Mouse (Mus musculus) liver, postnatal 0 days (tissue): ENCODE measurements around the gene Pde10a. TPM values are rescaled to one million over a fixed set of nuclear protein-coding genes. Genes with fewer than 3 reads are reported as not detected.

Source experiments
- ATAC-seq: fragments of 200-750 bp; cut with Nextera tagmentation; 2 replicates; pipeline ENCODE4 v1.8.0; 2017; ENCODE audit warnings: mild to moderate bottlenecking, moderate library complexity
- DNase-seq: peaks from one replicate; pipeline ENCODE4 v3.0.0-alpha.2; 2016
- H3K27ac ChIP-seq: fragments of 300-500 bp; sonication (generic); 2 replicates; pipeline ENCODE4 v1.5.1; 2014; ENCODE audit warnings: antibody characterized with exemption, moderate library complexity, mild to moderate bottlenecking, low read depth
- H3K27me3 ChIP-seq: fragments of 300-500 bp; sonication (generic); 2 replicates; pipeline ENCODE4 v1.6.1; 2014; ENCODE audit warnings: low read length, control low read depth, mixed read lengths; ENCODE audit not compliant: insufficient read depth
- H3K36me3 ChIP-seq: fragments of 300-500 bp; sonication (generic); replicated peaks from 2 replicates; pipeline ENCODE4 v1.6.1; 2014; ENCODE audit warnings: mild to moderate bottlenecking, control low read depth, low read length, moderate library complexity, mixed read lengths; ENCODE audit not compliant: insufficient read depth
- H3K4me1 ChIP-seq: fragments of 300-500 bp; sonication (generic); 2 replicates; pipeline ENCODE4 v1.6.1; 2014; ENCODE audit warnings: antibody characterized with exemption, mild to moderate bottlenecking, control low read depth; ENCODE audit not compliant: insufficient read depth
- H3K4me2 ChIP-seq: fragments of 300-500 bp; sonication (generic); 2 replicates; pipeline ENCODE4 v1.6.1; 2014; ENCODE audit warnings: low read depth, mild to moderate bottlenecking, low read length, moderate library complexity, mixed read lengths
- H3K4me3 ChIP-seq: fragments of 300-500 bp; sonication (generic); 2 replicates; pipeline ENCODE4 v1.5.1; 2014; ENCODE audit warnings: low read depth, low read length
- H3K9ac ChIP-seq: fragments of 300-500 bp; sonication (generic); replicated peaks from 2 replicates; pipeline ENCODE4 v1.6.1; 2014; ENCODE audit warnings: mild to moderate bottlenecking, moderate library complexity
- H3K9me3 ChIP-seq: fragments of 300-500 bp; sonication (generic); 2 replicates; pipeline ENCODE4 v1.6.1; 2016; ENCODE audit warnings: mild to moderate bottlenecking, control low read depth, low read length, mixed read lengths
- CTCF ChIP-seq: sonication (generic); IDR thresholded peaks from 2 replicates; pipeline ENCODE4 v1.5.1; 2016; ENCODE audit warnings: antibody characterized with exemption, low read depth
- EP300 ChIP-seq: IDR thresholded peaks from 2 replicates; pipeline ENCODE4 v1.6.1; 2016; ENCODE audit warnings: antibody characterized with exemption, low read depth, mild to moderate bottlenecking
- WGBS: fragments of 180-500 bp; shearing (Covaris S2); extraction: QIAGEN DNeasy Blood & Tissue Kit; methylation state at CpG from one replicate; pipeline ENCODE4 v1.1.7; 2014; ENCODE audit not compliant: insufficient replicate concordance; 5-methylcytosine and 5-hydroxymethylcytosine counted together
- polyA plus RNA-seq: library from polyadenylated mRNA; unstranded; fragments of >200 nt; fragmentation: Nextera tagmentation; extraction: Ambion mirVana; gene quantifications from 2 replicates; pipeline ENCODE4 v1.2.1, GENCODE M21; 2015

Gene Pde10a
- polyA plus RNA-seq, 1 experiment from 2014 or later: 0.90 TPM

DNA sequence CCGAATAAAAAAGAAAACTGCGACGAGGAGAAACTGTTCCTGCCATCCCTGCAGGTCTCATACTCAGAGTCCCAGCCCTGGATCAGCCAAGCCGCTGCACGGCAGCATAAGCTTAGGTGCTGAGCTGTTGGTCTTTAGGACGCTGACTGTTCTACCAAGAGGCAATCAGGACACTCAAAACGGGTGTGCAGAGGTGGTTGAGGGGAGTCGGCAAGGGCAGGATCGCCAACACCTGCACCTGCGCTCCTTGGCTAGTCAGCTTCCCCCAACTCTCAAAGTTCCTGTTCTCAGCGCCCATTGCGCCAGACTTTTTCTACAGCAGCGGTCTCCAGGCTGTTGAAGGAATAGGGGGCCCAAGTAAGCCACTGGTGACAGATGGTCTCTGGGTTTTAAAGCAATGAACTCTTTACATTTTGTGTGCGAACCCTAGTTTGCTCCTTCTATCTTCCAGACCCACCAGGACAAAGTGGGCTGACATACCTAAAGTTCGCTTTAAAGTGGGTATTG lies 274.8 kb downstream of the Pde10a start:
- DNase-seq (no peak), ATAC-seq (no peak)
- TF ChIP-seq CTCF (no peak), EP300 (no peak)
- Histone ChIP-seq H3K4me3 (peak overlapping the region; percentile 57; the same call in 1 of the 2 replicates), H3K4me1 (peaks cover 8% of the 10 kb centered on the region), H3K27ac (no peak overlapping the region), H3K27me3 (peaks cover 67% of the 10 kb centered on the region), H3K4me2 (peak overlapping the region; percentile 82; the same call in 1 of the 2 replicates), H3K9me3 (no peaks in the 10 kb centered on the region), H3K36me3 (no peaks in the 10 kb centered on the region), H3K9ac (no peak overlapping the region)
- under 1% methylated on average over 15 of the region's 15 CpGs for WGBS

DNA sequence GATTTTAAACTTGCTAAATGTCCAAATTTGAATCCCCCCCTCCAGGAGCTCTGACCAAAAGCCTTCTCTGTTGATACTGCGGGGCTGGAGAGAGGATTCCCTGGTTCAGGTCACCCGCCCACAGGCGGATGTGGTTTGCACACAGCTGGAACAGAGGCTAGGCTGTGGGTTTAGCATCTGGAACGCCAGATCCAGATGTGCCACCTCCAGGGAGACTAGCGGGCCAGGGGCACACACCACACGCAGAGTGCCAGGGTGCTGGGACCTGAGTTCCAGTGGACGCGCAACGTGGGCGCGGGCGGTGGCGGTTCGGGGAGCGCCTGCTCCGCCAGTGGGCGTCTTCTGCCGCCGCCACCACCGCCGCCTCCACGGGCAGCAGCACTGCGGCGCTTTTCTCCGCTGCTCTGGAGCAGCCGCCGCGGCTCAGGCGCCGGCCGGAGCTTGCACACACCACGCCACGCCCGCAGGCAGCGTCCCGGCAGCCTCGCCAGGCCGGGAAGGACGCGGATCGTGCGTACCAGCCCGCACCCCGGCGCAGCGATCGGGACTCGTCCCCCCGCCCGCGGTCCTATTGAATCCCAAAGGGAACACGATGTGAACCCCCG lies 275.4 kb downstream of the Pde10a start:
- H3K36me3 ChIP-seq: no peaks in the 10 kb centered on the region
- no peaks in the 10 kb centered on the region for H3K9me3 ChIP-seq
- DNase-seq (peak; percentile 44), ATAC-seq (no peak)
- H3K9ac ChIP-seq: peak overlapping the region; percentile 41
- peak overlapping the region; percentile 57 for H3K4me3 ChIP-seq
- peaks cover 70% of the 10 kb centered on the region for H3K27me3 ChIP-seq
- H3K4me1 ChIP-seq: peaks cover 8% of the 10 kb centered on the region
- under 1% methylated on average over 29 of the region's 53 CpGs for WGBS
- H3K27ac ChIP-seq: no peak overlapping the region
- no peak for TF ChIP-seq EP300
- no peak for TF ChIP-seq CTCF
- peak overlapping the region; percentile 82 for H3K4me2 ChIP-seq

DNA sequence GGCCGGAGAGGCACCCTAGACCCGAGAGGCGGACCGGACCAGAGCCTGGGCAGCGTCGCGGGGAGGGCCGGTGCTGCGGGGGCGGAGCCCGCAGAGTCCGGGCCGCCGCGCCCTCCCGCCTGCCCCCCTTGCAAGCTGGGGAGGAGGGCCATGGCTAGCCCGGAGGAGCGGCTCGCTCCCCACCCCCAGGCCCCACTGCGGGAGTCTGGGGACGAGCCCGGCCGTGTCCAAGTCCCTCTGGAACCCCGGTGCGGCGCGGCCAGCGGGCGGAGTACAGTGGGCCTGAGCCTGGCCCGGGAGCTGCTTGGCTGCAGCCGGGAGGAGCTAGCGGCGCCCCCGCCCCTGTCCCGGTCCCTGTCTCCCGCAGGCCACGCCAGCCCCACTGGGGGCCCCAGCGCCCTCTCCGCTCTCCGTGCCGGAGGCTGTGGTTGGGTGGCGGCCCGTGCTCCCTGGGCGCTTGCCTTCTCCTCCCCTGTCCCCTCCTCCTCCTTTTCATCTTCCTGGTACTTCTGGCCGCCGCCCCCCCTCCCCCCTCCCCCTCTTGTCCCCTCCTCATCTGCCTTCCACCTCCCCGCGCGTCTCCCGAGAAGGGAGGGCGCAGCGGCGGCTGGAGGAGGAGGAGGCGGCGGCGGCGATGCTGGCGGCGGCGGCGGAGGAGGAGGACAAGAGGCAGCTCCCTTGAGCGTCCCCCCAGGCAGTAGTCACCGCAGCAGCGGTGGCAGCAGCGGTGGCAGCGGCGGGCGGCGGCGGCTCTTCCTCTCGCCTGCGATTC lies 276.1 kb downstream of the Pde10a start:
- Histone ChIP-seq H3K4me1 (peaks cover 8% of the 10 kb centered on the region), H3K4me3 (peak overlapping the region; percentile 57), H3K4me2 (peak overlapping the region; percentile 82), H3K27ac (no peak overlapping the region), H3K9ac (peak overlapping the region; percentile 41), H3K36me3 (no peaks in the 10 kb centered on the region), H3K27me3 (peaks cover 70% of the 10 kb centered on the region), H3K9me3 (no peaks in the 10 kb centered on the region)
- WGBS: under 1% methylated on average over 41 of the region's 72 CpGs
- peak; percentile 49 for DNase-seq
- ATAC-seq: no peak
- no peak for TF ChIP-seq EP300

DNA sequence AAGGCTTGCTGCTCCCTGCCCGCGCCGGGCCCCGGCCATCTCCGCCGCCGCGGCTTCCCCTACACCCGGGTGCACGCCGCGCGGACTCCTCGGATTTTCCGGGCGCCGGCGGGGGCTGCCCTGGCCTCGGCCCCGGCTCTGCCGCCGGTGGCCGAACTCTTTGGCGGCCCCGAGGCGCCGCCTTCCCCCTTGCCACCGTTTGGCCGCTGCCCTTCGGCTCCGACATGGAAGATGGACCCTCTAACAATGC lies 276.6 kb downstream of the Pde10a start:
- no peak overlapping the region for H3K27ac ChIP-seq
- peak overlapping the region; percentile 57 for H3K4me3 ChIP-seq
- H3K4me1 ChIP-seq: peaks cover 8% of the 10 kb centered on the region
- DNase-seq (no peak), ATAC-seq (no peak)
- peak overlapping the region; percentile 16; the same call in 1 of the 2 replicates for H3K9ac ChIP-seq
- H3K4me2 ChIP-seq: peak overlapping the region; percentile 82
- no peaks in the 10 kb centered on the region for H3K36me3 ChIP-seq
- peaks cover 70% of the 10 kb centered on the region for H3K27me3 ChIP-seq
- TF ChIP-seq CTCF (no peak), EP300 (no peak)
- under 1% methylated on average over 27 of the region's 31 CpGs for WGBS
- no peaks in the 10 kb centered on the region for H3K9me3 ChIP-seq

DNA sequence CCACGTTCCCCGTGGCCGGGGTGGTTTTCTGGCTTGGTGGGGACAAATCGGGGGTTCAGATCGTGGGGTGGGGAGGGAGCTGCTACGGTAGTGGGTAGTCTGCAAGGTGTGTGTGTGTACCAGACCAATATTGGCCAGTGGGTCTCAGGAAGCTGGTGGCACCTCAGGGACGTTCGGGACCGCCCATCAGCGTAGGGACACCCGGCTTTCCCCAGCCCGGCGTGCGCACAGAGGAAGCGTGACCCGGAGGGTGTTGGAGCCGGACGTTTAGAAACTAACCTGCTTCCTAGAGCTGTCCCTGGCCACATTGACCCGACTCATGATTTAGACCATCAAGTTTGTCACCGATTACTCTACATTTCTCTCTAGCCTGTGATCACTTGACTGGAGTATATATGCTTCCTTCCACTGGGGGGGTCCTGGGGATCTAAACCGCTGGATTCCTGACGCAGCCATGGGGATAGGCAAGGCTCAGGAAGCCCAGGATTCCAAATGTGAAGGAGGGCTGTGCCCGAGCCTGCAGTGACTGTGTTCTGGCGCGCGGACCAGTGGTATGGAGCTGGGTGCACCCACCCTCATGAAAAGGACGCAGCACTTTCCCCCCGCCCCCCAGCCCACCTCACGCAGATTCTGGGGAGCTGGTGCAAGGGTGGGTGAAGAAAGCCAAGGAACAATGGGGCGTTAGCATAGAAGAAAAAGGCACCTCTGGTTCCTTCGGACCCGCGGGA lies 277.2 kb downstream of the Pde10a start:
- Histone ChIP-seq H3K4me2 (peak overlapping the region; percentile 82), H3K4me3 (peak overlapping the region; percentile 57), H3K27me3 (peaks cover 70% of the 10 kb centered on the region), H3K9ac (peak overlapping the region; percentile 16; the same call in 1 of the 2 replicates), H3K36me3 (no peaks in the 10 kb centered on the region), H3K9me3 (no peaks in the 10 kb centered on the region), H3K4me1 (peaks cover 8% of the 10 kb centered on the region), H3K27ac (no peak overlapping the region)
- WGBS: under 1% methylated on average over 33 of the region's 33 CpGs
- ATAC-seq: no peak
- DNase-seq: peak; percentile 36
- TF ChIP-seq CTCF (no peak), EP300 (no peak)
